Mouse (Mus musculus) right cerebral cortex, postnatal 36 days (tissue): ENCODE measurements around the gene Ppp2r1b.

ENCODE experiments used
- DNase-seq, 2 experiments: peaks; one replicate each; pipeline ENCODE4 v3.0.0; 2022; ENCODE audit warnings: low spot score in 2 of 2, mixed read lengths in 1 of 2

Gene Ppp2r1b

GRCm38 (mm10) chr9:50919554-50919953 is 74.5 kb downstream of the Ppp2r1b start:
- DNase-seq, result no peak

GRCm38 (mm10) chr9:50920933-50921895 is 76.1 kb downstream of the Ppp2r1b start:
- no peak for DNase-seq

DNA sequence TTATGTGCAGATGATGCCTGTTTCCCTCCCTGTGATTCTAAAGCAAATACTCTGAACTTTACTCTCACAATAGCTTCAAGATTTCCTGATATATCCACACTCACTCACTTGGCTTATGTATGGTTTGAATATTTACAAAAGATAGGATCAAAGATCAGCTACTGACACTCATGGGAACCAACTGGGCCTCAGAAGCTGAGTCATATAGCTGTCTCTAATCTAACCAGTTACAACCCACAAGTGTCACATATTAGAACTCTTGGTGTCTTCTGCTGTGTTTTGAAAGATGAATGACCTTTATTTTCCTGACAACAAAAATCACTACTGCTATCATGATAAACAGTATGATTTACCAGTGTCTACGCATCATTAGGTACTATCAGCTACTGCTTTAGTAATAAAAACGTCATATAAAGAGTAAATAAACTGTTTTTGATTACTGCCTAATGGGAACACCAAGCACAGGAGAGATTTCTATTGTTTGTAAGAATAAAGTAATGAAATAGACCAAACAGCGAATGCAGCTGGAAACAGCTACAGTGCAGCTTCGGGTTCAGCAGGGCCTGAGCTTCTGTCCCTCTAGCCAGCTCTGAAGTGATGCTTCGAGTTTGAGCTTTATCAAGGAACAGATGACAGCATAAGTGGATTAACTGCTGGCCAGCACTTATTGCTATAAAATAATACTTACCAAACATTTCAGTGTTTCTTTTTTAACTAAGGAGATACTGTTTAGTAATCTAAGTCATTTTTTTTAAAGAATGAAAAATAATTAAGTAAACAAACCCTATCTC is 77.5 kb downstream of the Ppp2r1b start:
- no peak for DNase-seq

- DNase-seq, result no peak
These were observed 79.4 kb downstream of the Ppp2r1b start for GRCm38 (mm10) chr9:50924454-50924853.

DNA sequence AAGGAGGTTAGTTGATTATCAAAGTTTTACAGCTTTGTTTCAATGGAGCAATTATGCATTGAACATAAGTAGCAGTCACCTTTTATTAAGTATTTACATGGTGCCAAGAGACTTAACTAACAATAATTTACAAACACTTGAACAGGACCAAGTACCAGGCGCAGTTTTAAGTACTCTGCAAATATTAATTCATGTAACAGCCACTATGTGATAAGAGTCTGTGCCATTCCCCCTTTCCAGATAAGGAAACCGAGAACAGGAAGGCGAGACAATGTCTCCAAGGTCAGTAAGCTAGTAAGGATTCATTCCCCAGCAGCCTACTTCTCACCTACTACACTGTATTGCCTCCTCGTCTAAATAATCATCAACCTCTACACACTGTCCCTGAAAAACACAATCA is 80.7 kb downstream of the Ppp2r1b start:
- DNase-seq, result no peak

DNA sequence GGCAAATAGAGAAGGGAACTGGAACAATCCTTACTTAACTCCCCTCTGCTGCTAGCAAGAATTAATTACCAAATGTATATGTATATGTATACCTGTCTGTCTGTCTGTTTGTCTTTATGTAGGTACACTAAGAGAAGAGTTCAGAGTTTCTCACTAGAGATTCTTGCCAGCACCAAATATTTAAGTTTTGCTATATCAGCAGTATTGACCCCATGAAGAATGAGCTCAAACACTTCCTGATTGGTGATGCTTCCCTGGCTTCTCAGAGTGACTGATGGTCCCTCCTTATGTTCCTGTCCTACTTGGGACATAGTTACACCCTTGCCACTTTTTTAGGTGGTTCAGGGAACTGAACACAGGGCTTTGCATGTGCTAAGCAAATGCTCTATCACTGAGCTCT is 84.9 kb downstream of the Ppp2r1b start:
- no peak for DNase-seq

DNA sequence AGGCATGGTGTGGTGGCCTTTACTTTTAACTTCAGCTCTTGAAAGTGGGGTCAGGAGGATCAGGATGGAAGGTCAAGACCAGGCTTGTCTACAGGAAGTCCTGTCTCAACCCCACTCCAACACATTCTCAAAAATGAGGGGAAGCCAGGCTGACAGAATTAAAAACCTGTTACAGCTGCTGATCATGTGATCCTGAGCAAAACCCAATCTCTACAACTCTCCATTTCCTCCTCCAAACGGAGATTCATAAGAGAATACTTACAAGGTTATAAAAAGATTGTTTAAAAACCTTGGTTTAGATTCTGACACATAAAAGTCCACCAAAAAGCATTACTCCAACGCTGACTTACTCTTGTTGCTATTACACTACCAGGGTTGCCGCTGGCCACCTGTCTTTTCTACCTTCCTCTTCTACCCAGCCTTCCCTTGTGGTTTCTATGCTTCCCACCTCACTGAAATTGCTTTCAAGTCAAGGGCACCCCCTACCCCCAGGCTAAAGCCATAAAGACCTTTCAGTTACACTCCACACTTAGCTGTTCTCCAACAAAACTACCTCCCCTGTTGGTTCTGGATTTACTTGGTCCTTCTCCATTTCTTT is 96.8 kb downstream of the Ppp2r1b start:
- DNase-seq, result no peak

DNA sequence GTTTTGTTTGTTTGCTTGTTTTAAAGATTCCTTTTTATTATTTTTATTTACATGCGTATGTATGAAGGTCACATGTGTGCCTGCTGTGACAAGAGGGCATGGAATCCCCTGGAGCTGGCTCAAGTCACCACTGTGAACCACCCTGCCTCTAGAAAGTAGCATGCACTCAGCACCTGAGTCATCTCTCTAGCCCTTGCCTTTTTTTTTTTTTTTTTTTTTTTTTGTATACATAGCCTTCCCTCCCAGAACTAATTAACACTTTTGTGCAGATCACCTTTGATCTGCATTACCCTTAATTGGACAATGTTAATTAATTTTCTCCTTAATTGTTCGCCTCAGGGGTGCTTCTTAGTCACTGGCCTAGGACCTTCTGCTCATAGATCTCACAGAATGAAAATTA is 97.6 kb downstream of the Ppp2r1b start:
- no peak for DNase-seq
